Mouse (Mus musculus): ENCODE data around the gene Gm42906. TPM values are rescaled to one million over a fixed set of nuclear protein-coding genes. Genes with fewer than 3 reads are reported as not detected.

The Gm42906 gene
- polyA plus RNA-seq, 1 experiment from 2014 or later: not detected

- peaks cover 24% of the 10 kb centered on the region for H3K4me1 ChIP-seq (replicated peaks; ENCODE audit: control insufficient read depth, insufficient read depth, low read length)
- H3K4me2 ChIP-seq (ENCODE audit: low read depth, low read length): no peak overlapping the region
- no peaks in the 10 kb centered on the region for H3K36me3 ChIP-seq (ENCODE audit: control insufficient read depth, insufficient read depth, low read length)
- 89% methylated on average over 4 of the region's 4 CpGs for WGBS
- H3K27ac ChIP-seq (ENCODE audit: low read length): no peak overlapping the region
- no peak for ATAC-seq (ENCODE audit: low read depth)
- no peak overlapping the region for H3K4me3 ChIP-seq (ENCODE audit: low read length)
- H3K9me3 ChIP-seq (ENCODE audit: control insufficient read depth, low read length): no peaks in the 10 kb centered on the region
- H3K27me3 ChIP-seq (ENCODE audit: control insufficient read depth, insufficient read depth, low read depth, low read length): no peaks in the 10 kb centered on the region
- no peak overlapping the region for H3K9ac ChIP-seq (ENCODE audit: low read length)
Measured at GRCm38 (mm10) chr5:151134202-151134601, 293.8 kb downstream of the Gm42906 start.

GRCm38 (mm10) chr5:151133744-151134143, 294.2 kb downstream of the Gm42906 start:
- 89% methylated on average over 14 of the region's 14 CpGs for WGBS
- Histone ChIP-seq H3K4me3 (ENCODE audit: low read length) (no peak overlapping the region), H3K4me2 (ENCODE audit: low read depth, low read length) (no peak overlapping the region), H3K36me3 (ENCODE audit: control insufficient read depth, insufficient read depth, low read length) (no peaks in the 10 kb centered on the region), H3K27ac (ENCODE audit: low read length) (no peak overlapping the region), H3K27me3 (ENCODE audit: control insufficient read depth, insufficient read depth, low read depth, low read length) (no peaks in the 10 kb centered on the region), H3K9me3 (ENCODE audit: control insufficient read depth, low read length) (no peaks in the 10 kb centered on the region), H3K9ac (ENCODE audit: low read length) (no peak overlapping the region), H3K4me1 (replicated peaks; ENCODE audit: control insufficient read depth, insufficient read depth, low read length) (peaks cover 24% of the 10 kb centered on the region)
- no peak for ATAC-seq (ENCODE audit: low read depth)

- Histone ChIP-seq H3K4me1 (replicated peaks; ENCODE audit: control insufficient read depth, insufficient read depth, low read length) (peaks cover 15% of the 10 kb centered on the region), H3K4me2 (ENCODE audit: low read depth, low read length) (no peak overlapping the region), H3K27me3 (ENCODE audit: control insufficient read depth, insufficient read depth, low read depth, low read length) (no peaks in the 10 kb centered on the region), H3K27ac (ENCODE audit: low read length) (peak overlapping the region; percentile 43), H3K9ac (ENCODE audit: low read length) (no peak overlapping the region), H3K9me3 (ENCODE audit: control insufficient read depth, low read length) (no peaks in the 10 kb centered on the region), H3K36me3 (ENCODE audit: control insufficient read depth, insufficient read depth, low read length) (no peaks in the 10 kb centered on the region), H3K4me3 (ENCODE audit: low read length) (no peak overlapping the region)
- peak; percentile 78 for ATAC-seq (ENCODE audit: low read depth)
- 40% methylated on average over 2 of the region's 2 CpGs for WGBS
Measured at GRCm38 (mm10) chr5:151129762-151130161, 298.2 kb downstream of the Gm42906 start.

GRCm38 (mm10) chr5:151127298-151127717, 300.7 kb downstream of the Gm42906 start:
- Histone ChIP-seq H3K4me3 (ENCODE audit: low read length) (peak overlapping the region; percentile 44), H3K9me3 (ENCODE audit: control insufficient read depth, low read length) (no peaks in the 10 kb centered on the region), H3K4me2 (ENCODE audit: low read depth, low read length) (peak overlapping the region; percentile 45), H3K27me3 (ENCODE audit: control insufficient read depth, insufficient read depth, low read depth, low read length) (no peaks in the 10 kb centered on the region), H3K27ac (ENCODE audit: low read length) (peak overlapping the region; percentile 87), H3K9ac (ENCODE audit: low read length) (peak overlapping the region; percentile 62), H3K4me1 (replicated peaks; ENCODE audit: control insufficient read depth, insufficient read depth, low read length) (peaks cover 16% of the 10 kb centered on the region), H3K36me3 (ENCODE audit: control insufficient read depth, insufficient read depth, low read length) (0 out of 2 replicates have a peak, but pooled peaks cover 3% of the 10 kb centered on the region)
- peak; percentile 62 for ATAC-seq (ENCODE audit: low read depth)
- WGBS: 20% methylated on average over 6 of the region's 6 CpGs

GRCm38 (mm10) chr5:151126608-151127005, 301.4 kb downstream of the Gm42906 start:
- Histone ChIP-seq H3K36me3 (ENCODE audit: control insufficient read depth, insufficient read depth, low read length) (0 out of 2 replicates have a peak, but pooled peaks cover 3% of the 10 kb centered on the region), H3K4me3 (ENCODE audit: low read length) (peak overlapping the region; percentile 44), H3K9ac (ENCODE audit: low read length) (peak overlapping the region; percentile 32; the same call in 1 of the 2 replicates), H3K27me3 (ENCODE audit: control insufficient read depth, insufficient read depth, low read depth, low read length) (no peaks in the 10 kb centered on the region), H3K4me1 (replicated peaks; ENCODE audit: control insufficient read depth, insufficient read depth, low read length) (peaks cover 16% of the 10 kb centered on the region), H3K4me2 (ENCODE audit: low read depth, low read length) (peak overlapping the region; percentile 45), H3K27ac (ENCODE audit: low read length) (peak overlapping the region; percentile 87), H3K9me3 (ENCODE audit: control insufficient read depth, low read length) (no peaks in the 10 kb centered on the region)
- no peak for ATAC-seq (ENCODE audit: low read depth)
- 43% methylated on average over 10 of the region's 10 CpGs for WGBS

- WGBS: 41% methylated on average over 6 of the region's 6 CpGs
- Histone ChIP-seq H3K27me3 (ENCODE audit: control insufficient read depth, insufficient read depth, low read depth, low read length) (no peaks in the 10 kb centered on the region), H3K4me1 (replicated peaks; ENCODE audit: control insufficient read depth, insufficient read depth, low read length) (peaks cover 16% of the 10 kb centered on the region), H3K36me3 (ENCODE audit: control insufficient read depth, insufficient read depth, low read length) (0 out of 2 replicates have a peak, but pooled peaks cover 3% of the 10 kb centered on the region), H3K9me3 (ENCODE audit: control insufficient read depth, low read length) (no peaks in the 10 kb centered on the region), H3K27ac (ENCODE audit: low read length) (peak overlapping the region; percentile 87), H3K9ac (ENCODE audit: low read length) (peak overlapping the region; percentile 35), H3K4me2 (ENCODE audit: low read depth, low read length) (peak overlapping the region; percentile 45), H3K4me3 (ENCODE audit: low read length) (peak overlapping the region; percentile 44)
- peak; percentile 65 for ATAC-seq (ENCODE audit: low read depth)
Measured at GRCm38 (mm10) chr5:151125985-151126607, 301.9 kb downstream of the Gm42906 start.

GRCm38 (mm10) chr5:151117846-151118245, 310.1 kb downstream of the Gm42906 start:
- Histone ChIP-seq H3K4me2 (ENCODE audit: low read depth, low read length) (no peak overlapping the region), H3K27ac (ENCODE audit: low read length) (peak overlapping the region; percentile 32; the same call in 1 of the 2 replicates), H3K4me1 (replicated peaks; ENCODE audit: control insufficient read depth, insufficient read depth, low read length) (peaks cover 15% of the 10 kb centered on the region), H3K9me3 (ENCODE audit: control insufficient read depth, low read length) (no peaks in the 10 kb centered on the region), H3K9ac (ENCODE audit: low read length) (no peak overlapping the region), H3K27me3 (ENCODE audit: control insufficient read depth, insufficient read depth, low read depth, low read length) (no peaks in the 10 kb centered on the region), H3K4me3 (ENCODE audit: low read length) (no peak overlapping the region), H3K36me3 (ENCODE audit: control insufficient read depth, insufficient read depth, low read length) (0 out of 2 replicates have a peak, but pooled peaks cover 3% of the 10 kb centered on the region)
- 47% methylated on average over 2 of the region's 2 CpGs for WGBS
- ATAC-seq (ENCODE audit: low read depth): peak; percentile 49; the same call in 1 of the 2 replicates

GRCm38 (mm10) chr5:151116192-151116887, 311.6 kb downstream of the Gm42906 start:
- peak; percentile 76 for ATAC-seq (ENCODE audit: low read depth)
- Histone ChIP-seq H3K9me3 (ENCODE audit: control insufficient read depth, low read length) (no peaks in the 10 kb centered on the region), H3K4me1 (replicated peaks; ENCODE audit: control insufficient read depth, insufficient read depth, low read length) (peaks cover 15% of the 10 kb centered on the region), H3K4me2 (ENCODE audit: low read depth, low read length) (no peak overlapping the region), H3K27me3 (ENCODE audit: control insufficient read depth, insufficient read depth, low read depth, low read length) (no peaks in the 10 kb centered on the region), H3K27ac (ENCODE audit: low read length) (peak overlapping the region; percentile 47), H3K9ac (ENCODE audit: low read length) (0 out of 2 replicates have a peak overlapping the region, but pooled peaks have one; percentile 5), H3K4me3 (ENCODE audit: low read length) (no peak overlapping the region), H3K36me3 (ENCODE audit: control insufficient read depth, insufficient read depth, low read length) (no peaks in the 10 kb centered on the region)
- WGBS: 56% methylated on average over 5 of the region's 5 CpGs

GRCm38 (mm10) chr5:151112743-151113142, 315.2 kb downstream of the Gm42906 start:
- Histone ChIP-seq H3K36me3 (ENCODE audit: control insufficient read depth, insufficient read depth, low read length) (no peaks in the 10 kb centered on the region), H3K4me3 (ENCODE audit: low read length) (no peak overlapping the region), H3K27ac (ENCODE audit: low read length) (no peak overlapping the region), H3K4me2 (ENCODE audit: low read depth, low read length) (no peak overlapping the region), H3K9ac (ENCODE audit: low read length) (no peak overlapping the region), H3K27me3 (ENCODE audit: control insufficient read depth, insufficient read depth, low read depth, low read length) (no peaks in the 10 kb centered on the region), H3K4me1 (replicated peaks; ENCODE audit: control insufficient read depth, insufficient read depth, low read length) (peaks cover 35% of the 10 kb centered on the region), H3K9me3 (ENCODE audit: control insufficient read depth, low read length) (no peaks in the 10 kb centered on the region)
- no peak for ATAC-seq (ENCODE audit: low read depth)
- 79% methylated on average over 9 of the region's 9 CpGs for whole genome bisulfite sequencing

Measured in lung, embryonic 16.5 days (tissue).